Mouse (Mus musculus) erythroblast, embryonic 14.5 days (primary cell): ENCODE results near the gene L3hypdh. TPM values are rescaled to one million over a fixed set of nuclear protein-coding genes. Genes with fewer than 3 reads are reported as not detected.
A peak's percentile ranks its signal among the peaks of the same experiment; 100 is the strongest.
"Not testable (repeated sequence)": the region's sequence is repeated elsewhere in the genome, so short reads cannot be mapped to it uniquely, and the experiment has no call there.

Source experiments
- H3K27me3 ChIP-seq: 2 replicates; pipeline ENCODE4 v1.6.1; 2012; ENCODE audit warnings: inconsistent platforms; ENCODE audit not compliant: control insufficient read depth
- H3K36me3 ChIP-seq: 2 replicates; pipeline ENCODE4 v1.6.1; 2012; ENCODE audit warnings: mild to moderate bottlenecking, inconsistent platforms; ENCODE audit not compliant: control insufficient read depth
- H3K4me1 ChIP-seq: 2 replicates; pipeline ENCODE4 v1.6.1; 2012; ENCODE audit warnings: inconsistent platforms; ENCODE audit not compliant: control insufficient read depth
- H3K4me3 ChIP-seq: replicated peaks from 2 replicates; pipeline ENCODE3; 2012; ENCODE audit warnings: moderate library complexity, mild to moderate bottlenecking, inconsistent platforms
- H3K9me3 ChIP-seq: 2 replicates; pipeline ENCODE4 v1.6.1; 2012; ENCODE audit warnings: low read length, inconsistent platforms, mixed read lengths; ENCODE audit not compliant: control insufficient read depth
- GATA1 ChIP-seq: IDR thresholded peaks from 2 replicates; pipeline ENCODE4 v1.6.1; 2012; ENCODE audit warnings: low read length, inconsistent platforms, mixed read lengths
- TAL1 ChIP-seq: IDR thresholded peaks from 3 replicates; pipeline ENCODE4 v1.6.1; 2012; ENCODE audit warnings: low read length, inconsistent platforms, mixed read lengths
- polyA plus RNA-seq: library from polyadenylated mRNA; stranded (reverse); fragments of >175 nt; gene quantifications from 2 replicates; pipeline ENCODE4 v1.2.3, GENCODE M21; 2012

The L3hypdh gene
- polyA plus RNA-seq, 1 experiment = not detected

- Histone ChIP-seq H3K9me3 (peaks cover 5% of the 10 kb centered on the region), H3K27me3 (peaks cover 53% of the 10 kb centered on the region), H3K4me1 (peaks cover 16% of the 10 kb centered on the region), H3K36me3 (no peaks in the 10 kb centered on the region; the same call in 1 of the 2 replicates), H3K4me3 (peak overlapping the region; percentile 60)
- TF ChIP-seq GATA1 (no peak), TAL1 (no peak)
Measured at GRCm38 (mm10) chr12:72069626-72070326, 15.5 kb downstream of the L3hypdh start.

DNA sequence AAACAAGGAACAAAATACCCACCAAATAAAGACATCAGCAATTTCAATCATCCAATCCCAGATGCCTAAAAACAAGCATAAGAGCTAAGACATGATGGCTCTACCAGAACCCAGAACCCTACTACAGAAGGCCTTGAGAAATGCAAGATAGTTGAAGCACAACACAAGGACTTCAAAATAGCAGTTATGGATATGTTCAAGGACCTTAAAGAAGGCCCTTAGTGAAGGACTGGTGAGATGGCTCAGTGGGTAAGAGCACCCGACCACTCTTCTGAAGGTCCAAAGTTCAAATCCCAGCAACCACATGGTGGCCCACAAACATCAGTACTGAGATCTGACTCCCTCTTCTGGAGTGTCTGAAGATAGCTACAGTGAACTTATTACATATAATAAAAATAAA lies 27.5 kb downstream of the L3hypdh start:
- no peaks in the 10 kb centered on the region for H3K27me3 ChIP-seq
- H3K36me3 ChIP-seq = no peaks in the 10 kb centered on the region
- H3K4me3 ChIP-seq = no peak overlapping the region
- no peaks in the 10 kb centered on the region for H3K4me1 ChIP-seq
- TF ChIP-seq TAL1 (no peak), GATA1 (no peak)
- H3K9me3 ChIP-seq = no peaks in the 10 kb centered on the region

DNA sequence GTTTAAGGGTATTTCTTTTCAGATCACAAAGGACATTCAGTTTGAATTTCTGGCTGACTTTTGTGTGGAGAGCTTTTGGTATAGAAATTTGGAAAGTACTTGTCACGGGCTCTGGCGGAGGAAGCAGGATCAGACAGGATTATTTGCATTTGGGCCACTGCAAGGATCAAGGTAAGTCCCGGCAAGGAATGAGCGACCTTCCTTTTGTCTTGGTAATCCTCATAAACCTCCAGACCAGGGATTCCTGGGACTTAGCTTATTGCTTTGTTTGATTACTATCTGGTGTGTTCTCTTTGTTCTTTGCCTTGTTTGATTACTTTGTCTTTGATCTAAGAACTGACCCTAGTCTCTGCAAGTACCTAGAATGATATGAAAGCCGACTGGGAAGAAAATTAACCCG lies 31.4 kb downstream of the L3hypdh start:
- no peak for TF ChIP-seq TAL1
- Histone ChIP-seq H3K36me3 (no peaks in the 10 kb centered on the region), H3K4me1 (no peaks in the 10 kb centered on the region), H3K27me3 (no peaks in the 10 kb centered on the region), H3K9me3 (no peaks in the 10 kb centered on the region), H3K4me3 (no peak overlapping the region)

GRCm38 (mm10) chr12:72053303-72053702 lies 31.9 kb downstream of the L3hypdh start:
- H3K27me3 ChIP-seq = no peaks in the 10 kb centered on the region
- H3K9me3 ChIP-seq = no peaks in the 10 kb centered on the region
- no peak for TF ChIP-seq TAL1
- no peak for TF ChIP-seq GATA1
- H3K4me3 ChIP-seq = no peak overlapping the region
- no peaks in the 10 kb centered on the region for H3K36me3 ChIP-seq
- H3K4me1 ChIP-seq = no peaks in the 10 kb centered on the region

DNA sequence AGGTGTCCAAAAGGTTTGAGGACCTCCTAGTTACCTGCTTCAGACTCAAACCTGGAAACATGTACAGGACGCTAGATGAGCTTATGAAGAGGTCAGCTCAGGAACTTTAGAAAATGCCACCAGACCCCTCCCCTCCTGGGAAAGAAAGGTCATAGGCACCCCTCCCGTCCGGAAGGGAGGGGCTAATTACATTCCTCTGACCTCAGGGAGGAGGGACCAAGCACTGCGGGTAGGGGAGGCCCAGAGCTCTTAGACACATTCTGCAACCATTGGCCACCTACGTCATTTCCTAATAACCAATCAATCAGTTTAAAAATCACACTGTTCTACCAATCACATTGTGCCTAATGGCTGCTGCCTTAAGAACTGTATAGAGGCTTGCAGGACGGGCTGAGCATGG lies 32.7 kb downstream of the L3hypdh start:
- Histone ChIP-seq H3K4me1 (no peaks in the 10 kb centered on the region), H3K4me3 (no peak overlapping the region), H3K9me3 (no peaks in the 10 kb centered on the region), H3K36me3 (no peaks in the 10 kb centered on the region), H3K27me3 (no peaks in the 10 kb centered on the region)
- TF ChIP-seq TAL1 (no peak), GATA1 (no peak)

DNA sequence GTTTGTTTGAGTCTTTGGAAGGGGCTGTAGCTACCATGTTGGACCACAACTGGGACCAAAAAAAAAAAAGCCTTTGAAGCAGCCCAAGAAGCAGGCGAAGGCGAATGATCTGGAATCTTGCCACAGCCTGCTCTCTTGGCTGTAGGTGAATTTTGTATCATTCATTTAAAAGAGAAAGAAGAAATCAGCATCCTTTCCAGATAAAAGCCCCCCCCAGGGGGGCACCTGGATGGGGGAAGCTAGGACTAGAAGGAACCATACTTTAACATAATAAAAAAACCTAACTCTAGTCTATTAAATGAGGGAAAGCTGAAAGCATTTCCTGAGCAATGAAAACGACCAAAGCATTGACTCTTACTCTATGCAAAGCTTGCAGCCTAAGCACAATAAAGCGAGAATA lies 34.4 kb downstream of the L3hypdh start:
- no peaks in the 10 kb centered on the region for H3K36me3 ChIP-seq
- H3K9me3 ChIP-seq = no peaks in the 10 kb centered on the region
- no peak for TF ChIP-seq GATA1
- TF ChIP-seq TAL1 = no peak
- H3K4me1 ChIP-seq = no peaks in the 10 kb centered on the region
- no peaks in the 10 kb centered on the region for H3K27me3 ChIP-seq
- no peak overlapping the region for H3K4me3 ChIP-seq

DNA sequence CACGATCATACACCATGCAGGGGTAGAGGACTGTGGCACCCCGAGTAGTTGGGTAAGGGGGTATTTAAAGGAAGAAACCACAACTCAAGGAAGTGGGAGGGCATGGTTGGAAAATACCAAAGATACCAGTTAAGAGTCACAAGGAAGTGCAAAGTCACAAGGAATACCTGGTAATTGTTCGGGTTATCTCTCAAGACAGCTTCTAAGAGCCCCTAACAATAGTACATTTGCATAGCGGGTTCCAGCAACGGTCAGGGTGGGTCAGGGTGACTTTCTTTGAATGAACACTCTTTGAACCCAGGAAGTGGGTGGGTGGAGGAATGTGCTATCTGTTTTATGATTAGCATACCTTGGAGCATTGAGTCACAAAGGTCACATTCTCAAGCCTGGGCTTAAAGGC lies 35.1 kb downstream of the L3hypdh start:
- H3K27me3 ChIP-seq = not testable (repeated sequence)

GRCm38 (mm10) chr12:72047513-72047912 lies 37.7 kb downstream of the L3hypdh start:
- no peak overlapping the region for H3K4me3 ChIP-seq
- no peak for TF ChIP-seq GATA1
- TF ChIP-seq TAL1 = no peak
- H3K9me3 ChIP-seq = no peaks in the 10 kb centered on the region
- no peaks in the 10 kb centered on the region for H3K4me1 ChIP-seq
- no peaks in the 10 kb centered on the region for H3K27me3 ChIP-seq
- H3K36me3 ChIP-seq = no peaks in the 10 kb centered on the region

More for the DNA sequence above, 35.1 kb downstream of the L3hypdh start:
- H3K4me3 ChIP-seq, H3K4me1 ChIP-seq, H3K9me3 ChIP-seq, H3K36me3 ChIP-seq: not testable (repeated sequence)

GRCm38 (mm10) chr12:72041238-72041637 lies 44.0 kb downstream of the L3hypdh start:
- TF ChIP-seq GATA1 (no peak), TAL1 (no peak)
- H3K4me3 ChIP-seq = no peak overlapping the region
- H3K9me3 ChIP-seq = no peaks in the 10 kb centered on the region
- H3K27me3 ChIP-seq = no peaks in the 10 kb centered on the region
- H3K36me3 ChIP-seq = no peaks in the 10 kb centered on the region
- peaks cover 1% of the 10 kb centered on the region for H3K4me1 ChIP-seq

- H3K4me1 ChIP-seq = peaks cover 3% of the 10 kb centered on the region
- TF ChIP-seq GATA1 (no peak), TAL1 (no peak)
- no peak overlapping the region for H3K4me3 ChIP-seq
- H3K9me3 ChIP-seq = no peaks in the 10 kb centered on the region
- H3K27me3 ChIP-seq = no peaks in the 10 kb centered on the region
- H3K36me3 ChIP-seq = no peaks in the 10 kb centered on the region
Measured at GRCm38 (mm10) chr12:72039501-72039900, 45.7 kb downstream of the L3hypdh start.
